Mouse (Mus musculus): Measurements from ENCODE around the gene Clip1. TPM values are rescaled to one million over a fixed set of nuclear protein-coding genes. Genes with fewer than 3 reads are reported as not detected.

Gene Clip1
- total and polyA plus RNA-seq, 2 experiments from 2014 or later: 73.1 to 77.5 TPM

DNA sequence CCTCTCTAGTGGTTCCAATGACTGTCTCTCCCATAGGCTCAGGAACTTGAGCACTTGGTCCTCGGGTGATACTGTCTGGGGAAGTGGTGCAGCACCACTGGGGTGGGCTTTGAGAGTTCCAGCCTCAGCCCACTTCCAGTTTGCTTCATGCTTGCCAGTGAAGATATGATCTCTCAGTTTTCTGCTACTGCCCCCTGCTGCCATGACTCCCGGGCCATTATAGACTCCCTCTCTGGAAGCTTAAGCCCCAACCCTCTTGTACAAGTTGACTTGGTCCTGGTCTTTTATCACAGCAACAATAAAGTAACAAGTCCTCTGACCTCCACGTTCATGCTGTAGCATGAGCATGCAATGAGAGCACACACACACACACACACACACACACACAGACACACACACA is 5.3 kb downstream of the Clip1 start:
- Histone ChIP-seq H3K4me1 (ENCODE audit: insufficient read depth, low read length) (peaks cover 6% of the 10 kb centered on the region), H3K9me3 (ENCODE audit: low read length) (no peaks in the 10 kb centered on the region), H3K36me3 (ENCODE audit: insufficient read depth, low read length) (no peaks in the 10 kb centered on the region), H3K4me2 (ENCODE audit: low read depth, low read length, poor library complexity, severe bottlenecking) (no peak overlapping the region), H3K9ac (replicated peaks; ENCODE audit: low read length, poor library complexity, severe bottlenecking) (no peak overlapping the region), H3K4me3 (ENCODE audit: low read depth, low read length) (no peak overlapping the region), H3K27me3 (ENCODE audit: insufficient read depth, low read length) (no peaks in the 10 kb centered on the region), H3K27ac (ENCODE audit: low read depth, low read length) (no peak overlapping the region)
- ATAC-seq (ENCODE audit: low FRiP score) (no peak), DNase-seq (ENCODE audit: low spot score) (no peak)
- WGBS: 67% methylated on average over 3 of the region's 3 CpGs
- TF ChIP-seq CTCF (IDR thresholded peaks at IDR 0.05): no peak

DNA sequence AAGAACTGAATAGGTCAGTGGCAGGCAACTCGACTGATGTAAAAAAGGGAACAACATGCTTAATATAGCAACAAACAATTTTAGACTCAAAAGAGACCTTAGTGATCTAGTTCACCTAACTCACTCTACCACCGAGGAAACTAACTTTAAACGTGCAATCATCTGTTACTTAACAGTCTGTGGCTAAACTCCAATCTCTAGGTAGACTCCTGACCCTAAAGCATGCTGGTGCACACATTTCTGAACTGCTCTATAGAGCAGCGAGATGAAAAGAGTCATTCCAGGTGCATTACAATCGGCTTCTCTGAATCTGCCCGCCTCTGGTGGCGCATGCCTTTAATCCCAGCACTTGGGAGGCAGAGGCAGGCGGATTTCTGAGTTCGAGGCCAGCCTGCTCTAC is 8.7 kb downstream of the Clip1 start:
- Histone ChIP-seq H3K27me3 (ENCODE audit: insufficient read depth, low read length) (no peaks in the 10 kb centered on the region), H3K9me3 (ENCODE audit: low read length) (no peaks in the 10 kb centered on the region), H3K36me3 (ENCODE audit: insufficient read depth, low read length) (no peaks in the 10 kb centered on the region), H3K4me3 (ENCODE audit: low read depth, low read length) (no peak overlapping the region), H3K27ac (ENCODE audit: low read depth, low read length) (no peak overlapping the region), H3K4me1 (ENCODE audit: insufficient read depth, low read length) (no peaks in the 10 kb centered on the region), H3K9ac (replicated peaks; ENCODE audit: low read length, poor library complexity, severe bottlenecking) (no peak overlapping the region), H3K4me2 (ENCODE audit: low read depth, low read length, poor library complexity, severe bottlenecking) (no peak overlapping the region)
- ATAC-seq (ENCODE audit: low FRiP score) (no peak), DNase-seq (ENCODE audit: low spot score) (no peak)
- WGBS: 88% methylated on average over 9 of the region's 9 CpGs
- TF ChIP-seq CTCF (IDR thresholded peaks at IDR 0.05): no peak

DNA sequence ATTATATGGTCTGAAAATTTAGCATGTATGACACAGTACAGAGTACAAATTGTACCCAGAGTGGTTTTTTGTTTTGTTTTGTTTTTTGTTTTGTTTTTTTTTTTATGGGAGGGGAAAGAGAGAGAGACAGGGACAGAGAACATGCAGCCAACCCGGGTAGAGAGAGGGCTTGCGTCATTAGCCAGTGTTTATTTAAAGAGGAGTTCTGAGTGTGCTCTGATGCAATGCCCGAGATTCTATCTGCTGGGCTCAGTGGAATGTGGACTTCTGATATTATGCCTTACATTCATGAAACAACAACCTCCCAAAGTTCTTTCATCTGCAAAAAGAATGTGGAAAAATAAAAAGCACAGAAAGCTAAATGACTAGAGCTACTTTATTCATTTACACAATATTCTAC is 9.2 kb downstream of the Clip1 start:
- H3K36me3 ChIP-seq (ENCODE audit: insufficient read depth, low read length): no peaks in the 10 kb centered on the region
- ATAC-seq (ENCODE audit: low FRiP score): no peak
- no peak overlapping the region for H3K9ac ChIP-seq (replicated peaks; ENCODE audit: low read length, poor library complexity, severe bottlenecking)
- H3K4me3 ChIP-seq (ENCODE audit: low read depth, low read length): no peak overlapping the region
- H3K4me1 ChIP-seq (ENCODE audit: insufficient read depth, low read length): no peaks in the 10 kb centered on the region
- DNase-seq (ENCODE audit: low spot score): no peak
- no peaks in the 10 kb centered on the region for H3K27me3 ChIP-seq (ENCODE audit: insufficient read depth, low read length)
- H3K27ac ChIP-seq (ENCODE audit: low read depth, low read length): no peak overlapping the region
- no peaks in the 10 kb centered on the region for H3K9me3 ChIP-seq (ENCODE audit: low read length)
- 66% methylated on average over 3 of the region's 3 CpGs for WGBS
- no peak for TF ChIP-seq CTCF (IDR thresholded peaks at IDR 0.05)
- H3K4me2 ChIP-seq (ENCODE audit: low read depth, low read length, poor library complexity, severe bottlenecking): no peak overlapping the region

DNA sequence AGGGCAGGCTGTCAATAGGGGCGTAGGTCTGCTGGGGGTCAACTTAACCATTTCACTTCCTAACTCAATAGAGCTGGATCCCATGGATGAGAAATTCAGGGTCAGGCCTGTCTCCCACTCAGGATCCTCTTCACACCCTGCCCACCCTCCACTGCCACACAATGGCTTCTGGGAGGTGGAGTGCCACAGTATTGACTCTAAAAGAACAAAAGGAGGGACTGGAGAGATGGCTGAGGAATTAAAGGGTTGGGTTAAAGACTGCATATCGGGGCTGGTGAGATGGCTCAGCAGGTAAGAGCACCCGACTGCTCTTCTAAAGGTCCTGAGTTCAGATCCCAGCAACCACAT is 13.0 kb downstream of the Clip1 start:
- H3K4me2 ChIP-seq (ENCODE audit: low read depth, low read length, poor library complexity, severe bottlenecking): no peak overlapping the region
- no peaks in the 10 kb centered on the region for H3K9me3 ChIP-seq (ENCODE audit: low read length)
- 65% methylated on average over 3 of the region's 3 CpGs for WGBS
- DNase-seq (ENCODE audit: low spot score): no peak
- ATAC-seq (ENCODE audit: low FRiP score): no peak
- no peaks in the 10 kb centered on the region for H3K4me1 ChIP-seq (ENCODE audit: insufficient read depth, low read length)
- no peaks in the 10 kb centered on the region for H3K27me3 ChIP-seq (ENCODE audit: insufficient read depth, low read length)
- no peaks in the 10 kb centered on the region for H3K36me3 ChIP-seq (ENCODE audit: insufficient read depth, low read length)
- H3K4me3 ChIP-seq (ENCODE audit: low read depth, low read length): no peak overlapping the region
- no peak for TF ChIP-seq CTCF (IDR thresholded peaks at IDR 0.05)
- H3K9ac ChIP-seq (replicated peaks; ENCODE audit: low read length, poor library complexity, severe bottlenecking): no peak overlapping the region
- 0 out of 2 replicates have a peak overlapping the region, but pooled peaks have one; percentile 1 for H3K27ac ChIP-seq (ENCODE audit: low read depth, low read length)

DNA sequence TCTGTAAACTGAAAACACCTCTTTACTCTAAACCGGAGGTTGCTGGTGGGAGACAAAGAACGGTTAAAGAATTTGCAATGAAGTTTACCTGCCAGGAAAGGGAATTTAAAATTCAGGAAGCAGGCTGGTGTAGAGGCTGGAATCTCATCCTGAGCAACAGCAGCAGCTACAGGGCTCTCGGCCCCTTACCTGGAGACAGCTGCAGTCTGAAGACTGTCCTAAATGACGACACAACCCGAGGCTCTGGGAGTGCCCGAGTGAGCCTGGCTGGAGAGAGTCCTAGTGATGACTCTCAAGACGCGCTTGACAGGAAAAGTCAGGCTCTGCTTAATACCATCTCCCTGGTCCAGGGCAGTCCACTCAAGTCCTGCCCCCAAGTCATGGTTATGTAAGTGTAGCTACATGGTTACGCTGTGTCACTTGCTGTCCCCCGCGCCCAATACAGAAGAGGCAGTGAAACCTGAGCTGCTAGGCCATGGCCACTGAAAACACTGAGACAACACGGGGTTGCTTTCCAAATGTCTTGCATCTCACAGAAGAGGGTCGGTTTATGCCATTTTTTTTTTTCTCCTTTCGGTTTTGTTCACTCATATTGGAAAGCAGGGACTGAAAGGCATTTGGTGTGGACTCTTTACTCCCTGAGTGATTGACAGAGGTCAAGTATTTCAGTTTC is 13.5 kb downstream of the Clip1 start:
- no peak for DNase-seq (ENCODE audit: low spot score)
- no peak overlapping the region for H3K4me2 ChIP-seq (ENCODE audit: low read depth, low read length, poor library complexity, severe bottlenecking)
- H3K4me1 ChIP-seq (ENCODE audit: insufficient read depth, low read length): no peaks in the 10 kb centered on the region
- no peaks in the 10 kb centered on the region for H3K36me3 ChIP-seq (ENCODE audit: insufficient read depth, low read length)
- WGBS: 41% methylated on average over 14 of the region's 14 CpGs
- TF ChIP-seq CTCF (IDR thresholded peaks at IDR 0.05): no peak
- no peak for ATAC-seq (ENCODE audit: low FRiP score)
- H3K27ac ChIP-seq (ENCODE audit: low read depth, low read length): 0 out of 2 replicates have a peak overlapping the region, but pooled peaks have one; percentile 1
- no peak overlapping the region for H3K4me3 ChIP-seq (ENCODE audit: low read depth, low read length)
- no peaks in the 10 kb centered on the region for H3K9me3 ChIP-seq (ENCODE audit: low read length)
- no peaks in the 10 kb centered on the region for H3K27me3 ChIP-seq (ENCODE audit: insufficient read depth, low read length)
- no peak overlapping the region for H3K9ac ChIP-seq (replicated peaks; ENCODE audit: low read length, poor library complexity, severe bottlenecking)

DNA sequence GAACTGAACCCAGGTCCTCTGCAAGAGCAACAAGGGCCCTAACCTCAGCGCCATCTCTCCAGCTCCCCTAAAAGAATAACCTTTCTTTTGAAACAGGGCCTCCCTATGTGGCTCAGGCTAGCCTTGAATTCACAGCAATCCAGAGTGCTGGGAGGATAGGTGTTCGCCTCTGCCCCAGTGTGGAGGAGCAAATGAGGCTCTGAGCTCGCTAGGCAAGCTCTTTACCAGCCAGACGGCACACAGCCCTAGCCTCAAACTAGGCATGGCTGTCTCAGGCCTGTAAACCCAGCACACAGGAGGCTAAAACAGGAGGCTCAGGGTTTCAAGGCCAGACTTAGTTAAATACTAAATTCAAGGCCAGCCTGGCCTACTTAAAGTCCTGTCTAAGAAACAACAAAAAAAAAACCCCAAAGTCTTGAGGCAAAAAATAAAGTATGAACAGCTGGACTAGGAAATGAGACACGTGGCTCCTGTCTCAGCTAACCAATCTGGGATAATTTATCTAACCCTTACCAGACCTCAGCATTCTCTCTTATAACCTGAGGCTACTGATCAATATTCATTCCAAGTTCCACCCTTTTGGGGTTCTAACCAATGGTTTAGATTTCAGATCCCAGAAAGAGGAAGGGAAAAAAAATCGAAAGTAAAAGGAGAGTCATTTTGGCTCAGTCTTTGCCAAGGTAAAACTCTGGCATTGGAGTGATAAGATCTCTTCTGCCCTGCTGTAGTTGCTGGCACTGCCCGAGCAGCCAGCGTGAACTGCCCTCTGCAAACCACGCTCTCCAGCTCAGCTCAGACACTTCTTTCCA is 14.2 kb downstream of the Clip1 start:
- Histone ChIP-seq H3K36me3 (ENCODE audit: insufficient read depth, low read length) (no peaks in the 10 kb centered on the region), H3K9me3 (ENCODE audit: low read length) (no peaks in the 10 kb centered on the region), H3K9ac (replicated peaks; ENCODE audit: low read length, poor library complexity, severe bottlenecking) (no peak overlapping the region), H3K4me2 (ENCODE audit: low read depth, low read length, poor library complexity, severe bottlenecking) (no peak overlapping the region), H3K4me3 (ENCODE audit: low read depth, low read length) (no peak overlapping the region), H3K27ac (ENCODE audit: low read depth, low read length) (no peak overlapping the region), H3K4me1 (ENCODE audit: insufficient read depth, low read length) (no peaks in the 10 kb centered on the region), H3K27me3 (ENCODE audit: insufficient read depth, low read length) (no peaks in the 10 kb centered on the region)
- 74% methylated on average over 9 of the region's 9 CpGs for WGBS
- TF ChIP-seq CTCF (IDR thresholded peaks at IDR 0.05): no peak
- ATAC-seq (ENCODE audit: low FRiP score): no peak
- no peak for DNase-seq (ENCODE audit: low spot score)

All from midbrain, postnatal 0 days (tissue).